Mouse (Mus musculus): Measurements from ENCODE around the gene Galnt10.

Galnt10 gene

DNA sequence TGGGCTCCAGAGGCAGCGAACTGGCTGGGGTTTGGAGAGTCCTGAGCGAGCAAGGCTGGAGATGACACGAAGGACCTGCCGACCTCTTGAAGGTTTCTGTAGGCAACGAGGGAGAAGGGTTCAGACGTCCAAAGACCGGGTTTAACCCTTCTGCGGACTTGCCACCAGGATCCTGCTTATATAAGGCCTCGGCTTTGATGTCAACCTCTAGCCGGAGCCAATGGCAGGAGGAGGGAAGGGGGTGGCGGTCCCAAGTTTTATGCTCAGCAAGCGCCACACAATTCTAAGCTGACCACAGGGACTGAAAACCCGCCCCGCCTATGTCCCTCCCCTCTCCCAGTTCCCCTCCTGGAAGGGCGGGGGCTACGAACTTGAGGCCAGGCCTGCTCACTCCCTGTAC is 186.6 kb downstream of the Galnt10 start:
- DNase-seq: no peak

DNA sequence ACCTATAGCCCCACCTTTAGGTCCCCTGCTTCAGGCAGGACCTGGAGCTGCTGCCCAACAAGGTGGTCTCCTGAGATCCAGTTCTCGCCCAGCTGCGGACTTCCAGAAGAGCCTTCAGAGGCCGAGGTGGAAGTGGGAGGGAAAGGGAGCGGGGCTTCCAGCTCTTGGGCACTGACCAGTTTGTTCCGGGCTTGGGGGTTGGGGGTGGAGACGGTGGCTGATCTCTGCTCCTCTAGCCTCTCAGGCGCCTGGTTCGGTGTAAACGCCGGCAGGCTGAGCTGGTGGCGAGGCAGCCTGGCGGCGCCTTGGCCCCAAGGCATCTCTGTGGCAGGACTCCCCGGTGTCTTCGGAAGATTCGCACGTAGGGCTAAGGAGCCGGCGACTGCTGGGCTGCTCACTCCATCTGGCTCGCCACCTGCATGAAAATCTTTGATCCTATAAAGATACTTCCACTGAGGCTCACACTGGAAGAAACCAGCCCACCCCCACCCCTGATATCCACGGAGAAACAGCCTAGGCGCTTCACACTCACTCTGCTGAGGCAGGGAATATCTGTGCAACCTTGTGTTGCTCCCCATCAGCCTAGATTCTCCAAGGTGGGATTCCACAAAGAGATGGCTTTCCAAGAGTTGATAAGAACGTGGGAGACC is 187.4 kb downstream of the Galnt10 start, which contains the start of gene Hand1:
Gene Hand1 (minus strand): TSS at position 267 of the 650 bp plus-strand sequence.
- no peak for DNase-seq

DNA sequence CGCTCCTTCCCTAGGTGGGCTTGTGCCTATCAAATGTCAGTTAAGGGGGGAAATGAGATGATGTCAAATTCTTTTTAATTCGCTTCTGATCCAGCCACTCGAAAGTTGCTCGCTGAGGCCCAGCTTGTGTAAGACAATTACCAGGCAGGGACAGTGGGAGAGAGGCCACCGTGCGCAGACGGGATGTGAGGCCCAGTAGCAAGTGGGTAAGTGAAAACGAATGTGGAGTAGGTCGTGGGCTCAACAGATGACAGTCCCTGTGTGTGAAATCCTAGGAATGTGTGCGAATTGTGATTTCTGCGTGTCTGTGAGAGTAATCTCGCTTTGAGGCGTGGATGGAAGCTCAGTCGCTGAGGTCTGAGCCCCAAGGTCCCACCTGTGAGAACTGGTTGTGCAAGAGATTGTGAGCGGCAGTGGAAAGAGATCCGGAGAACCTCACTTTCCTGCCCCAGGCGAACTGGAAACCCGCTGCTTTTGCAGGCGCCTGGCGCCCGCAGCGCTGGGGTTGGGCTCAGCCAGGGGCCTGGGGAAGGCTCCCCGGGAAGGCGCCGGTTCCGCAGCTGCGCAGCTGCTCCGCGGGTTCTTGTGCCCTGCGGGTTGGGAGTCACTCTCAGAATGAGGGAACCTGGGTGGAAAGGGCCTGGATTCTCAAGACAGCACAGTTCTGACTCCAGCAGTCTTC is 188.2 kb downstream of the Galnt10 start:
- no peak for DNase-seq

DNA sequence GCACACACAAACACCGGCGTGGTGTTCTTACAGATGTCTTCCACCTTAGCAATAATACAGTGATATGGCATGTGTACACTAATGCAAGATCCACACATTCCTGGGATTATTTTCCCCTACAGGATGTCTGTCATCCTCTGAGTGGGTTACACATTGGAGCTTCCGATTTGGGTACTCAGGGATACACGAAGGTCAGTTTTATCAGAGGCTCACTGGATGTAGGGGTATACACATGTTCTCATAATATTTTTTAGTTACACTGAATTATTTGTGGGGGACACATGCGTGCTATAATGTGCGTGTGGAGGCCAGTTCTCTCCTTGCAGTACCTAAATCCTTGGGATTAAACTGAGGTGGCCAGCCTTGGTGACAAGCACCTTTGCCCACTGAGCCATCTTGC is 188.8 kb downstream of the Galnt10 start:
- DNase-seq: no peak

GRCm38 (mm10) chr11:57835331-57835730 is 190.1 kb downstream of the Galnt10 start:
- no peak for DNase-seq

GRCm38 (mm10) chr11:57835931-57836330 is 190.7 kb downstream of the Galnt10 start:
- DNase-seq: no peak

- DNase-seq: no peak
These were observed 191.2 kb downstream of the Galnt10 start for GRCm38 (mm10) chr11:57836401-57836800.
